Mouse (Mus musculus): Measurements from ENCODE around the gene Dpf2.

DNA sequence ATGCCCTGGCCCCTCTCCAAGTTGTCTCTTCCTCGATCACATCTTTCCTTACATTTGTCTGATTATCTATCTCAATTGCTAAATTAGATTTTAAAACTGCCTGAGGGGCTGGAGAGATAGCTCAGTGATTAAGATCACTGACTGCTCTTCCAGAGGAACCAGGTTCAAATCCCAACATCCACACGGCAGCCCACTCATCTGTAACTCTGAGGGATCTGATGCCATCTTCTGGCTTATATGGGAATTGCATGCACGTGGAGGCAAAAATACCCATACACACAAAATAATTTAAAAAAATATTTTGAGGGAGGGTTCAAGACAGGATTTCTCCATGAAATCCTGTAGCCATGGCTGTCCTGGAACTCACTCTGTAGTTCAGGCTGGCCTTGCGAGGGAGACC is 27.0 kb downstream of the Dpf2 start:
- peak; percentile 46; the same call in 1 of the 2 replicates for TF ChIP-seq CTCF (IDR thresholded peaks at IDR 0.05; ENCODE audit: borderline replicate concordance, extremely low read depth, insufficient read depth, insufficient read length)
- TF ChIP-seq POLR2A (IDR thresholded peaks at IDR 0.05; ENCODE audit: borderline replicate concordance, extremely low read depth, insufficient read depth, insufficient read length, poor library complexity, severe bottlenecking), result no peak
